Mouse (Mus musculus) forebrain, embryonic 14.5 days (tissue): Measurements from ENCODE around the gene Clcn1. TPM values are rescaled to one million over a fixed set of nuclear protein-coding genes. Genes with fewer than 3 reads are reported as not detected.
A peak's percentile ranks its signal among the peaks of the same experiment; 100 is the strongest.

Source experiments
- ATAC-seq: fragments of 200-750 bp; cut with Nextera tagmentation; 2 replicates; pipeline ENCODE4 v1.8.0; 2017; ENCODE audit warnings: mild to moderate bottlenecking, moderate library complexity
- DNase-seq: peaks from one replicate; pipeline ENCODE4 v3.0.0-alpha.2; 2015; ENCODE audit warnings: low spot score
- H3K27ac ChIP-seq: fragments of 300-500 bp; sonication (generic); 2 replicates; pipeline ENCODE4 v1.5.1; 2014; ENCODE audit warnings: low read depth, mild to moderate bottlenecking, control low read depth, low read length, moderate library complexity
- H3K27me3 ChIP-seq: fragments of 300-500 bp; sonication (generic); replicated peaks from 2 replicates; pipeline ENCODE4 v1.6.1; 2014; ENCODE audit warnings: low read length, control low read depth, mixed read lengths; ENCODE audit not compliant: control insufficient read depth, insufficient read depth
- H3K36me3 ChIP-seq: fragments of 300-500 bp; sonication (generic); 2 replicates; pipeline ENCODE4 v1.6.1; 2014; ENCODE audit warnings: low read length, control low read depth; ENCODE audit not compliant: control insufficient read depth, insufficient read depth
- H3K4me1 ChIP-seq: fragments of 300-500 bp; sonication (generic); 2 replicates; pipeline ENCODE4 v1.6.1; 2014; ENCODE audit warnings: antibody characterized with exemption, low read length, control low read depth; ENCODE audit not compliant: control insufficient read depth, insufficient read depth
- H3K4me2 ChIP-seq: fragments of 300-500 bp; sonication (generic); 2 replicates; pipeline ENCODE4 v1.6.1; 2014; ENCODE audit warnings: mild to moderate bottlenecking, control low read depth, low read length
- H3K4me3 ChIP-seq: fragments of 300-500 bp; sonication (generic); 2 replicates; pipeline ENCODE4 v1.5.1; 2014; ENCODE audit warnings: low read depth, low read length, control low read depth
- H3K9ac ChIP-seq: fragments of 300-500 bp; sonication (generic); 2 replicates; pipeline ENCODE4 v1.6.1; 2014; ENCODE audit warnings: mild to moderate bottlenecking, low read length, control low read depth, moderate library complexity
- H3K9me3 ChIP-seq: fragments of 300-500 bp; sonication (generic); replicated peaks from 2 replicates; pipeline ENCODE4 v1.6.1; 2016; ENCODE audit warnings: low read length, control low read depth, mixed read lengths; ENCODE audit not compliant: control insufficient read depth
- WGBS: fragments of 180-500 bp; shearing (Covaris S2); extraction: QIAGEN DNeasy Blood & Tissue Kit; methylation state at CpG from one replicate; pipeline ENCODE4 v1.1.7; 2014; 5-methylcytosine and 5-hydroxymethylcytosine counted together
- polyA plus RNA-seq: library from polyadenylated mRNA; unstranded; fragments of >200 nt; fragmentation: Nextera tagmentation; extraction: Ambion mirVana; gene quantifications from 2 replicates; pipeline ENCODE4 v1.2.1, GENCODE M21; 2014

Clcn1 gene
- polyA plus RNA-seq, 1 experiment from 2014 or later = 1.3 TPM

DNA sequence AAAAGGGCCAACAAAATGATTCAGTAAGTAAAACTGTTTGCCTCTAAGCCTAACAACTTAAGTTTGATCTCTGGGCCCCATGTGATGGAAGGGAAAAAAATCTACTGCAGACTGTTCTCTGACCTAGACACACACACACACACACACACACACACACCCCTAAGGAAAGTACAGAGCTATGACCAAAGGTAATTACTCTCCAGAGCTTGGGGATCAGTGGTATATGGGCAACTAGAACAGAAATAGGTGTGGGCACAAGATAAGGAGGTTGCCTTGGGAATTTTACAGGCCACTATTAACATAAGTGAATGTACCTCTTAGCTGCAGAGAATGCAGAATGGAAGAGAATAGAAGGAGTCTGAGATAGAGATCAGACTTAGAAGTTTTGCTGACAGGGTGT, 1.1 kb downstream of the Clcn1 start:
- H3K27ac ChIP-seq = no peak overlapping the region
- H3K4me1 ChIP-seq = no peaks in the 10 kb centered on the region

DNA sequence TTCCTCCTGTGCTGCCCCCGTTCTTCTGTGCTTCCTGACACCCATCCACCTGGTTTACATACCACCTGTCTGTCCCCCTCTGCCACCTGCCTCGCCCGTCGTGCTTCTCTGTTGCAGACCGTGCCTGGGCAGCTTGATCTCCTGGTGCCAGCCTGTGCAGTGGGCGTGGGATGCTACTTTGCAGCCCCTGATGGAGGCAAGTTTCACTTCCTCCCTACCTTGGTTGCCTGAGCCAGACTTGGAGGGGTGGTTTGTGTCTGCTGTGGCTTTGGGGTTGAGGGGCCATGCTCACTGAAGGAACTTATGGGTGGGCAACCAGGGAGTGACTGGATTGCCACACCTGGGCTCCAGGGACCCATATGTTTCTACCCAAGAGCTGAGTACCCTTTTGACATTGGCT, 6.8 kb downstream of the Clcn1 start:
- Histone ChIP-seq H3K9me3 (no peaks in the 10 kb centered on the region), H3K9ac (no peak overlapping the region), H3K4me1 (no peaks in the 10 kb centered on the region), H3K4me2 (no peak overlapping the region), H3K27me3 (no peaks in the 10 kb centered on the region), H3K4me3 (no peak overlapping the region), H3K36me3 (peaks cover 63% of the 10 kb centered on the region), H3K27ac (no peak overlapping the region)
- DNase-seq = no peak
- 94% methylated on average over 6 of the region's 6 CpGs for WGBS
- no peak for ATAC-seq

More for the DNA sequence above, 1.1 kb downstream of the Clcn1 start:
- ATAC-seq (no peak), DNase-seq (no peak)
- Histone ChIP-seq H3K4me2 (no peak overlapping the region), H3K9ac (no peak overlapping the region), H3K4me3 (no peak overlapping the region), H3K36me3 (peaks cover 57% of the 10 kb centered on the region), H3K9me3 (no peaks in the 10 kb centered on the region), H3K27me3 (no peaks in the 10 kb centered on the region)

DNA sequence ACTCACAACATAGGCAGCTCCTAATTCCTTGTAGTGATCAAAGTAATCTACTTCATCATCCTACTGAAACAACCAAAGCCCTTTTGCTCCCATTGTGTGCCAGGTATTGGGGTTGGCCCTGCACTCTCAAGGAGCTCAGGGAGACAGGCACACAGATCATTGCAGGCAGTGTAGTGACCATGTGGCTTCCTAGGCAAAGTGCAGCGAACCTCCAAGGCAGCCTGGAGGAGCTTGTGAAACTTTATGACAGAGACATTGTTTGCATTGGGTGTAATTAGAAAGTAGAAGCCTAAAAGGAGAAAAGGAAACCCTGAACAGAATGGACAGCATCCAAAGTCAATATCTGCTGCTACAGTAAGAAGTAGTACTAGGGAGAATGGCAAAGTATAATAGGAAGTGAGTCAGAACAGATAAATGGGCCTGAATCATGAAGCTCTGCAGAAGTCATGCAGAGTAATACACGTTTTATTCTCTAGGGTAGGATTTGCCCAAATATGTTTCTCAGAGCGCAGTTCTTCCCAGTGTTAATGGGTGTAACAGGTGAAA, 9.1 kb downstream of the Clcn1 start:
- Histone ChIP-seq H3K27ac (no peak overlapping the region), H3K9ac (no peak overlapping the region), H3K36me3 (peaks cover 81% of the 10 kb centered on the region), H3K4me3 (no peak overlapping the region), H3K4me2 (no peak overlapping the region), H3K4me1 (no peaks in the 10 kb centered on the region), H3K27me3 (no peaks in the 10 kb centered on the region), H3K9me3 (no peaks in the 10 kb centered on the region)
- DNase-seq (no peak), ATAC-seq (no peak)
- whole genome bisulfite sequencing = 84% methylated on average over 3 of the region's 3 CpGs

- Histone ChIP-seq H3K4me1 (no peaks in the 10 kb centered on the region), H3K36me3 (peaks cover 59% of the 10 kb centered on the region), H3K4me2 (no peak overlapping the region), H3K9me3 (no peaks in the 10 kb centered on the region), H3K27ac (no peak overlapping the region), H3K4me3 (no peak overlapping the region), H3K9ac (no peak overlapping the region), H3K27me3 (no peaks in the 10 kb centered on the region)
- no peak for DNase-seq
- ATAC-seq = no peak
- WGBS = 96% methylated on average over 5 of the region's 5 CpGs
Observed at GRCm38 (mm10) chr6:42299362-42299761, 12.9 kb downstream of the Clcn1 start.

- H3K36me3 ChIP-seq = peaks cover 77% of the 10 kb centered on the region
- H3K9ac ChIP-seq = no peak overlapping the region
- 44% methylated on average over 8 of the region's 8 CpGs for WGBS
- H3K4me1 ChIP-seq = no peaks in the 10 kb centered on the region
- no peaks in the 10 kb centered on the region for H3K27me3 ChIP-seq
- no peak overlapping the region for H3K4me3 ChIP-seq
- H3K4me2 ChIP-seq = no peak overlapping the region
- no peaks in the 10 kb centered on the region for H3K9me3 ChIP-seq
- ATAC-seq = no peak
- no peak overlapping the region for H3K27ac ChIP-seq
- DNase-seq = no peak
Observed at GRCm38 (mm10) chr6:42309816-42310378, 23.4 kb downstream of the Clcn1 start.

DNA sequence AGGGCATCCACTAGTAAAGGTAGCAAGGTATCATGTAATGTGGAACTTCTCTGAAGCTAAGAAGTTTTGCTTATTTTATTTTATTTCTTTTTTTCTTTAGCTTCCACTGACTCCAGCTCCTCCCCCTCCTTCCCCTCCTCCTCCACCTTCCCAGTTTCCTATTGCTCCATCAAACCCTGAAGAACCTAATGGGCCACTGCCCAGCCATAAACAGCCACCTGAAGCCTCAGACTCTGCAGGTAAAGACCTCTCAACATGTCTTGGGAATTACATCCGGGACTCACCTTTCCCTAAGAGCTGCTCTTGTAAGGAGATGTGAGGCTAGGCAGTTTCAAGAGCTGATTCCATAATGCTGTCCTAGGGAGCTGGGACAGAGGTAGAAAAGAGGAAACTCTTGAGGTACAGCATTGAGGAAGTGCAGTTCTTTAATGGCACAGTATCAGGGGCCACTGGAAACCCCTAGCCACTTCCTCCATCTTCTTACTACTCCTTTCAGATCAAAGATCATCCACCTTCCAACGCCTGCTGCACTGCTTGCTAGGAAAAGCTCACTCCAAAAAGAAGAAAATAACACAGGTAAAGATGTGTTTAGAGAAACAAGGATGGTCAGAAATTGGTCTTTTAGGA, 24.1 kb downstream of the Clcn1 start:
- H3K9ac ChIP-seq = no peak overlapping the region
- H3K27me3 ChIP-seq = no peaks in the 10 kb centered on the region
- H3K27ac ChIP-seq = no peak overlapping the region
- 93% methylated on average over 2 of the region's 2 CpGs for WGBS
- H3K4me1 ChIP-seq = no peaks in the 10 kb centered on the region
- H3K9me3 ChIP-seq = no peaks in the 10 kb centered on the region
- no peak overlapping the region for H3K4me3 ChIP-seq
- ATAC-seq = no peak
- no peak for DNase-seq
- H3K4me2 ChIP-seq = no peak overlapping the region
- peaks cover 72% of the 10 kb centered on the region for H3K36me3 ChIP-seq

DNA sequence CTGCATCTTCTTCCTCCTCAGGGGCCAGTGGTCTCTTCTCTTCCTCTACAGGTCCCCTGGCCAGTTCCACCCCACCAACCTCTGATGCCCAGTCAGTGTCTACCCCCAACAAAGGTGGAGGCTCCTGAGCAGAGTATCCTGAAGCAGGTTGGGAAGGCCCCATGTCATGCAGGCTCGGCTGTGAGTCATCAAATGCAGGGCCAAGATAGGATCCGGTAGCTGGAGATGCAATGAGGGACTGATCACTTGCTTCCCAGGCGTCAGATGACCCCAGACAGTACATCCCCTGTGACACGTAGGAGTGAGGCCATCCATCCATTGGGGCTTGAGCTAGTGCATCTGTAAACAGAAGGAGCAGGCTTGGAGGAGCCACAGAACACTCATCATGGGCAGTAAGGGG, 31.8 kb downstream of the Clcn1 start:
- Histone ChIP-seq H3K4me1 (peaks cover 4% of the 10 kb centered on the region; the same call in 1 of the 2 replicates), H3K9me3 (no peaks in the 10 kb centered on the region), H3K27ac (no peak overlapping the region), H3K4me3 (no peak overlapping the region), H3K27me3 (no peaks in the 10 kb centered on the region), H3K9ac (no peak overlapping the region), H3K4me2 (no peak overlapping the region), H3K36me3 (peaks cover 45% of the 10 kb centered on the region)
- ATAC-seq (no peak), DNase-seq (no peak)
- WGBS = 87% methylated on average over 4 of the region's 4 CpGs

DNA sequence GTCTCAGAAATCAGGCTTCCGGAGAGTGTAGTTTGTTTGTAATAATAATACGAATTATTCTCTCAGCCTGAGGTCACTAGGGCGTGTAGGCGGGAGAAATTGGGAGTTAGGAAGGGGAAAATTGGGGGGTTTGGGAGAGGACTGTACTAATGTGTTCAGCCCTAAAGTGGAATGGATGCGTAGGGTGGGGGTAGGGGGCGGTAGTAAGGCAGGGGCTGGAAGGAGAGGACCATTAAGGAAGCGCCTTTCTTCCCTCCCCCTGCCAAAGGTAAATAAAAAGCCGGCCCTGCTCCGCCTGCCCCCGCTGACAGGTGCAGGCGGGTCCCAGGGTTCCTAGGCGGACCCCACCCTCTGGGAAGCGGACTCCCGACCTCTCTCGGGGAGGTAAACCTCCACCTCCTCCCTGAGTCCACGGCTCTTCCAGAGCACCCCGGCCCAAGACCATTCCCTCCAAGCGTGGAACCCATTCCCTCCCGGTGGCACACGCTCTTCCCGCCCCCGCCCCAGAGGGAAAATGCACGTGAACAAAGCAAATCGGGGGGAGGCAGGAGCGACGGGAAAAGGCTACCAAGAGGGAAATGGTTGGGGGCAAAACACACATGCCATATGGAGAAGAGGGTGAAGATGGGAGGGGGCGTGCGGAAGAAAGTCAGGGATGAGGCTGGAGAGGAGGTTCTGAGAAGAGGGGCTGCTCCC, 37.0 kb downstream of the Clcn1 start:
- ATAC-seq = peak; percentile 21
- Histone ChIP-seq H3K36me3 (peaks cover 10% of the 10 kb centered on the region), H3K27ac (peak overlapping the region; percentile 86), H3K4me2 (peak overlapping the region; percentile 70), H3K9ac (peak overlapping the region; percentile 88), H3K9me3 (no peaks in the 10 kb centered on the region), H3K4me1 (peaks cover 4% of the 10 kb centered on the region; the same call in 1 of the 2 replicates), H3K27me3 (no peaks in the 10 kb centered on the region), H3K4me3 (peak overlapping the region; percentile 69)
- peak; percentile 51 for DNase-seq
- under 1% methylated on average over 27 of the region's 28 CpGs for WGBS

- 0% methylated on average over 10 of the region's 32 CpGs for WGBS
- Histone ChIP-seq H3K4me1 (peaks cover 4% of the 10 kb centered on the region; the same call in 1 of the 2 replicates), H3K27me3 (no peaks in the 10 kb centered on the region), H3K9ac (peak overlapping the region; percentile 88), H3K9me3 (no peaks in the 10 kb centered on the region), H3K36me3 (peaks cover 5% of the 10 kb centered on the region; the same call in 1 of the 2 replicates), H3K4me2 (peak overlapping the region; percentile 70), H3K27ac (peak overlapping the region; percentile 86), H3K4me3 (peak overlapping the region; percentile 69)
- DNase-seq (no peak), ATAC-seq (peak; percentile 67)
Observed at GRCm38 (mm10) chr6:42324067-42324481, 37.6 kb downstream of the Clcn1 start.
